Mouse (Mus musculus) monocyte, adult 59 days (primary cell): ENCODE measurements around the gene Ppp2r5b. TPM values are rescaled to one million over a fixed set of nuclear protein-coding genes. Genes with fewer than 3 reads are reported as not detected.

Source experiments
- total RNA-seq, 2 experiments: library from RNA; stranded (reverse); gene quantifications; one replicate each; pipeline ENCODE4 v1.2.4; 2023

The Ppp2r5b gene
- total RNA-seq: 10 to 100 TPM; 17.2 to 18.4 TPM

DNA sequence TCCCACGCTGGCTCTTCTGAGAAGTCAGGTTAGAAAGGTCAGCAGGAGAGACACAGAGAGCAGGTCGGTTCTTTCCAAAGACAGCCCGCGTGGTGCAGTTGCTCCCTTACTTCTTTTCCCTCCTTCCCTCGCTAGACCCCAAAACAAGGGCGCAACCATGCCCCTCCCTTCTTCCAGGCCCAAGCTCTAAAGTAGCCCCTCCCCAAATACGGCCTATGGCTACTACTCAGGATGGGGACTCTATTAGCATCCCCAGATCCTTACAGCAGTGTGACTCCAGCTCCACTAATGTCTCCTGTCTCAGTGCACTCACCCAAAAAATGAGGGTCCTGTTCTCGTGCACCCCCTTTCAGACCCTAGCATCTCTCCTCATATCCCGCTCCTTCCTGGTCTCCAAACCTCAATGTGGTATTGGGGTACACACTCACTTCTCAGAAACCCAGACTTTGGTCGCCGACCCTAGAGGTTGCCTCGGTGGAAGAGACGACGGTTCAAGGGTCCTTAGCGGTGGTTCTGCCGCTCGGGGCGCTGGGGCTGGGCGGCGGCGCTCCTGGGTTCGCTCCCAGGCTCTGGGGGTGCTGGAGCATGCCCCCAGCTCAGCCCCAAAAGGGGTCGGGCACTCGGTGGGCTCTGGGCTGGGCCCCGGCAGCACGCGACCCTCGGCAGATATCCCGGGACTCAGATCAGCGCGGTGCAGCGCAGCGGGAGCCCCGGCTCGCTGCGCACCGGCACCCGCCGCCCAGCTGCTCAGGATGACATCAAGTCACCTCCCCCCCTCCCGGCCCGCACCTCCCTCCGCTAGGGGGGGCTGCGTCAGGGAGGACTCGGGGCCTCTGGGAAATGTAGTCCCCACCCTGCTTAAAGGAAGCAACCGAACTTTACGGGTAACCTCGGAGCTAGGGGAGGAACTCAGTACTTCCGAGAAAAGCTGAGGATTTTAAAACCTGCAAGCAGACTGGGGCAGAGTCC, at the start of gene Ppp2r5b:
Ppp2r5b (minus strand) TSS at position 789 of the 969 bp plus-strand sequence.

DNA sequence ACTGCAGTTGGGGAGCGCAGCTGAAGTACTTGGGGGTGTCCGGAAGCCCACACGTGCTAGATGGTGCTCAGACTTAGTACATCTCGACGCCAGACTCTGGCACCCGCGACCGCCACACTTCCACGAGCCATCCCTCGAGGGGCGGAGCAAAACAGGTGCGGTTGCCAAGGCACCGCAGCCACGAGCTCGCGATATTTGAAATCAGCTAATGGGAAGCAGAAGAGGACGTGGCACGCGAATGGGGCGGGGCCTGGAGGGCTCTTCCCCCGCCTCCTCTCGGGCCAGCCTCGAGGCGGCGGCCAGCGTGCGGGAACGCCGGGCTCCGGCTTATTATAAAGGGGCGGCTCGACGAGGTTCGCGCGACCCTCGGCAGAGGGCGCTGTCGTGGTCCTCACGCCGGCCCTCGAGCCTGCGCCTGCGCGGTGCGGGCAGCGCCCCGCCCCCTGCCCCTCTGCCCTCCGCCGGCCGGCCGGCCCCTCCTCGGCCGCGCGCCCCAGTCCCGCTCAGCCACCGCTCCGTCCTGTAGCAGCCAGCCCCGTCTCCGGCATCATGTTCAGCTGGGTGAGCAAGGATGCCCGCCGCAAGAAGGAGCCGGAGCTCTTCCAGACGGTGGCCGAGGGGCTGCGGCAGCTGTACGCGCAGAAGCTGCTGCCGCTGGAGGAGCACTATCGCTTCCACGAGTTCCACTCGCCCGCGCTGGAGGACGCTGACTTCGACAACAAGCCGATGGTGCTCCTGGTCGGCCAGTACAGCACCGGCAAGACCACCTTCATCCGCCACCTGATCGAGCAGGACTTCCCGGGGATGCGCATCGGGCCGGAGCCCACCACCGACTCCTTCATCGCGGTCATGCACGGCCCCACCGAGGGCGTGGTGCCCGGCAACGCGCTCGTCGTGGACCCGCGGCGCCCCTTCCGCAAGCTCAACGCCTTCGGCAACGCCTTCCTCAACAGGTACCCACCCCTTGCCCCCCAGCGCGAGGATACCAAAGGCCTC, 41.1 kb upstream of the Ppp2r5b start, which contains the start of gene Ehd1:
Ehd1 (plus strand) TSS at position 300 of the 996 bp plus-strand sequence.

DNA sequence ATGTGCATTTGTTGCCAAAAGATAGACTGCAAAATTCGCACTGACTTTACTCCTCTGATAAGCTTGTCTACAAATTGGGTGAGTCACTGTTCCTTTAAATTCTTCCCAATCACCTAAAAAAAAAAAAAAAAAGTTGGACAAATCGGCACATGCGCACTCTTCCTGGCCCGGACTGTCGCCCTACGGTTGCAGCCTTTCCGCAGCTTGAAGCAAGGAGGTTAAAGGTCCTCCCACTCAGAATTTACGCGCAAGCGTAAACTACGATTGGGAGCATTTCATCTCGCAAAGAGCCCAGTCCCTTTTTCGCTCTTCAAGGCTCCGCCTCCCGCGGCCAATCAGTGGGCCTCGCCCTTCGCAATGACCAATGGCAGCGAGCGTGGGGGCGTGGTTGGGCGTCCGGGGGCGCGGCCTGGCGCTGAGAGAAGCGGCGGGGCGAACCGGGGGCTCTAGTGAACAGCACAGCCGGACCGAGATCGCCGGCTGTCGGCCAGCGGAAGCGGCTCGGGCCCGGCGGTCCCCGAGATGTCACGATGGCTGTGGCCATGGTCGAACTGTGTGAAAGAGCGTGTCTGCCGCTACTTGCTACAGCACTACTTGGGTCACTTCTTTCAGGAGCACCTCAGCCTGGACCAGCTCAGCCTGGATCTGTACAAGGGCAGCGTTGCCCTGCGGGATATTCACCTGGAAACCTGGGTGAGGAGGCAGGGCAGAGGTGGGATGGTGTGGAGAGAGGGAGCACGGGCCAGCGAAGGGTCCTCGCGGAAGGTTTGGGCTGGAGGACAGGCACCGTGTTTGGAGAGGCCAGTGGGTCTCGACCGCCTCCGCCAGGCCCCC, 5.8 kb upstream of the Ppp2r5b start, which contains the start of gene Atg2a:
Atg2a (plus strand) TSS at position 395 of the 834 bp plus-strand sequence.

DNA sequence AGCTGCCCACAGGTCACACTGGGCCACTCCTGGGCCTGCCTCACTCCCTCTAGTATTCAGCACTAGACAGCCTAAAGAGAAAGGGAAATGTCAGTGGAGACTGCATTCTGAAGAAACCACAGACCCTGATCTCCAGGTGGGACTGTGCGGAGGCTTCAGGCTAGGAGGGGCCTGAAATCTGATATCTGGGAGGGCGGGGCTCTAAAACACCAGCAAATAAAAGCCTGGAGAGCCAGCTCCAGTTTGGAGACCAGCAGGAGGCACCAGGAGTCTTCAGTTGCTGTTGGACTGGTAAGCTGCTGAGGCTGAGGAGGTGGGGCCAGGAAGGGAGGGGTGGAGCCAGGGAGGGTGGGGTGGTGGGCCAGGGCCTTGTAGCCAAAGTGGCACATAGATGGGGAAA, 9.5 kb downstream of the Ppp2r5b start, which contains the start of gene Gpha2:
Gpha2 (plus strand) TSS at position 246 of the 400 bp plus-strand sequence.

DNA sequence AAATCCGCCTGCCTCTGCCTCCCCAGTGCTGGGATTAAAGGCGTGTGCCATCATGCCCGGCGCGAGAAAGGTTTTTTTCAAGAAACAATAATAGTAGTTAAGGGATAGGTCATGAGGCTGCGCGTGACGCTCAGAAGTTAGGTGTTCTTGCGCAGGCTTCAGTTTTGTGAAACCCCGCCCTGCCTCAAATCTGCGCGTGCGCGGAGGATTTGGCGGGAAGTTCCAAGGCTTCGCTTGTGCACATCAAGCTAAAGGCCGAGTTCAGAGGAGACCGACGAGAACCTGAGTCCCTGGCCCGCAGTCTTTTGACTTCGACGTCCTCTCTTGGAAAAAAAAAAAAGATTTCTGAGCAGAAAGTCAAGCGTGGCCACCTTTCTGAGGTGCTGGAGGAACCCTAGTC, 51.5 kb downstream of the Ppp2r5b start, which contains the start of gene Majin:
Majin (plus strand) TSS at position 258 of the 400 bp plus-strand sequence.

Other genes with a start within 250 kb of the Ppp2r5b start
- gene Slc22a20, start 249.7 kb downstream of the Ppp2r5b start, total RNA-seq: not detected
- 10 to 100 TPM; 64.1 to 69.8 TPM for gene Capn1, start 220.0 kb downstream of the Ppp2r5b start, total RNA-seq
- 10 to 100 TPM; 56.0 to 57.8 TPM for gene Syvn1, start 189.3 kb downstream of the Ppp2r5b start, total RNA-seq
- 10 to 100 TPM; 15.0 to 15.8 TPM for gene Mrpl49, start 178.1 kb downstream of the Ppp2r5b start, total RNA-seq
- gene Fau, start 178.0 kb downstream of the Ppp2r5b start, total RNA-seq: 1,000 to 10,000 TPM; 2,789 to 3,006 TPM
- gene Znhit2, start 174.7 kb downstream of the Ppp2r5b start, total RNA-seq: 10 to 100 TPM; 13.9 to 14.4 TPM
- gene Tm7sf2, start 167.5 kb downstream of the Ppp2r5b start, total RNA-seq: 10 to 100 TPM; 16.3 to 21.0 TPM
- 100 to 1,000 TPM; 118 to 121 TPM for gene Vps51, start 158.6 kb downstream of the Ppp2r5b start, total RNA-seq
- gene Tmem262, start 155.8 kb downstream of the Ppp2r5b start, total RNA-seq: not detected
- 1 to 10 TPM in 1 of 2 experiments, not detected in 1; 1.5 TPM for gene Gm28374, start 153.6 kb downstream of the Ppp2r5b start, total RNA-seq
- 10 to 100 TPM; 43.3 to 45.6 TPM for gene Zfpl1, start 150.9 kb downstream of the Ppp2r5b start, total RNA-seq
- 1 to 10 TPM in 1 of 2 experiments, under 1 TPM in 1; 0.85 to 1.2 TPM for gene Cdca5, start 150.9 kb downstream of the Ppp2r5b start, total RNA-seq
- 1 to 10 TPM in 1 of 2 experiments, not detected in 1; 1.2 TPM for gene AC131692.1, start 141.5 kb downstream of the Ppp2r5b start, total RNA-seq
- gene Naaladl1, start 130.1 kb downstream of the Ppp2r5b start, total RNA-seq: not detected
- gene Sac3d1, start 117.2 kb downstream of the Ppp2r5b start, total RNA-seq: 10 to 100 TPM; 10.7 to 11.4 TPM
- gene Snx15, start 107.6 kb downstream of the Ppp2r5b start, total RNA-seq: 10 to 100 TPM; 18.9 to 20.3 TPM
- gene Batf2, start 94.9 kb downstream of the Ppp2r5b start, total RNA-seq: 1 to 10 TPM; 4.1 to 9.4 TPM
- 10 to 100 TPM; 16.4 to 17.6 TPM for gene Arl2, start 94.3 kb downstream of the Ppp2r5b start, total RNA-seq
- gene Majin, start 51.5 kb downstream of the Ppp2r5b start, total RNA-seq: under 1 TPM in 1 of 2 experiments, not detected in 1; 0.67 TPM
- gene Gpha2, start 9.5 kb downstream of the Ppp2r5b start, total RNA-seq: not detected
- gene Atg2a, start 5.8 kb upstream of the Ppp2r5b start, total RNA-seq: 100 to 1,000 TPM; 176 to 243 TPM
- 100 to 1,000 TPM; 239 to 255 TPM for gene Ehd1, start 40.9 kb upstream of the Ppp2r5b start, total RNA-seq
- gene Cdc42bpg, start 70.6 kb upstream of the Ppp2r5b start, total RNA-seq: 1 to 10 TPM; 7.1 to 8.1 TPM
- 10 to 100 TPM; 22.7 to 23.6 TPM for gene Men1, start 99.1 kb upstream of the Ppp2r5b start, total RNA-seq
- 100 to 1,000 TPM; 160 to 177 TPM for gene Map4k2, start 105.3 kb upstream of the Ppp2r5b start, total RNA-seq
- 100 to 1,000 TPM; 604 to 606 TPM for gene Sf1, start 127.8 kb upstream of the Ppp2r5b start, total RNA-seq
- 1 to 10 TPM; 6.0 to 8.8 TPM for gene Pygm, start 148.5 kb upstream of the Ppp2r5b start, total RNA-seq
- 100 to 1,000 TPM; 575 to 667 TPM for gene Rasgrp2, start 163.5 kb upstream of the Ppp2r5b start, total RNA-seq
- gene Nrxn2, start 182.9 kb upstream of the Ppp2r5b start, total RNA-seq: 1 to 10 TPM; 3.5 to 5.6 TPM